Comparison of ENCODE assay signal across 14 mouse cellular contexts in genomic region chr12:96442546-96442945, GRCm38 (mm10).
"Had no signal": no experiment of that assay in that cellular context is flagged by ENCODE, and none has a peak within 500 bp of the region (broad histone marks: within the 10 kb centered on the region; RNA-seq: fewer than 3 reads in every experiment).

No protein-coding gene starts in this region.

- H3K9me3 ChIP-seq: kidney, embryonic 15.5 days; limb, embryonic 10.5 days; liver, embryonic 15.5 days; megakaryocyte, embryonic 14.5 days had no signal

- H3K4me2 ChIP-seq: kidney, embryonic 15.5 days; liver, embryonic 11.5 days; liver, embryonic 15.5 days; midbrain, embryonic 11.5 days had no signal

- DNase-seq: kidney, adult 18-20 months; kidney, postnatal 36 days; lung, adult 2 months; lung, postnatal 10 days; right cerebral cortex, postnatal 25 days; thymus, postnatal 36 days had no signal

- H3K27me3 ChIP-seq: kidney, embryonic 15.5 days; liver, embryonic 15.5 days; megakaryocyte, embryonic 14.5 days had no signal

- H3K9ac ChIP-seq: kidney, embryonic 15.5 days; liver, embryonic 15.5 days had no signal

- H3K36me3 ChIP-seq: kidney, embryonic 15.5 days; limb, embryonic 10.5 days; liver, embryonic 15.5 days had no signal

- H3K4me3 ChIP-seq: kidney, embryonic 15.5 days; layer of hippocampus, adult 2 months; limb, embryonic 10.5 days; liver, embryonic 15.5 days; megakaryocyte, embryonic 14.5 days had no signal

- H3K4me1 ChIP-seq: kidney, embryonic 15.5 days; limb, embryonic 10.5 days; liver, embryonic 15.5 days; megakaryocyte, embryonic 14.5 days had no signal

- H3K27ac ChIP-seq: kidney, embryonic 15.5 days; layer of hippocampus, adult 2 months; limb, embryonic 10.5 days; liver, embryonic 15.5 days; macrophage had no signal
